Mouse (Mus musculus) embryonic facial prominence, embryonic 11.5 days (tissue): ENCODE data around the gene Sema3b. TPM values are rescaled to one million over a fixed set of nuclear protein-coding genes. Genes with fewer than 3 reads are reported as not detected.

Source experiments
- ATAC-seq: fragments of 200-750 bp; cut with Nextera tagmentation; replicated peaks from 2 replicates; pipeline ENCODE4 v1.8.0; 2017; ENCODE audit warnings: low read depth; ENCODE audit not compliant: insufficient number of reproducible peaks, low FRiP score, low TSS enrichment
- DNase-seq: peaks from one replicate; pipeline ENCODE4 v3.0.0-alpha.2; 2015; ENCODE audit warnings: low spot score
- H3K27ac ChIP-seq: fragments of 300-500 bp; sonication (generic); replicated peaks from 2 replicates; pipeline ENCODE4 v1.5.1; 2014; ENCODE audit warnings: mild to moderate bottlenecking, low read depth, low read length, control low read depth
- H3K27me3 ChIP-seq: fragments of 300-500 bp; sonication (generic); 2 replicates; pipeline ENCODE4 v1.6.1; 2014; ENCODE audit warnings: mild to moderate bottlenecking, low read length, moderate library complexity, mixed read lengths; ENCODE audit not compliant: control insufficient read depth, insufficient read depth
- H3K36me3 ChIP-seq: fragments of 300-500 bp; sonication (generic); replicated peaks from 2 replicates; pipeline ENCODE4 v1.6.1; 2014; ENCODE audit warnings: low read depth, mild to moderate bottlenecking, low read length, moderate library complexity, mixed read lengths; ENCODE audit not compliant: control insufficient read depth, insufficient read depth
- H3K4me1 ChIP-seq: fragments of 300-500 bp; sonication (generic); 2 replicates; pipeline ENCODE4 v1.6.1; 2014; ENCODE audit warnings: low read length, mixed read lengths; ENCODE audit not compliant: control insufficient read depth, insufficient read depth
- H3K4me2 ChIP-seq: fragments of 300-500 bp; sonication (generic); 2 replicates; pipeline ENCODE4 v1.6.1; 2014; ENCODE audit warnings: low read depth, mild to moderate bottlenecking, control low read depth, low read length, moderate library complexity
- H3K4me3 ChIP-seq: fragments of 300-500 bp; sonication (generic); 2 replicates; pipeline ENCODE4 v1.5.1; 2014; ENCODE audit warnings: low read depth, low read length, control low read depth
- H3K9ac ChIP-seq: fragments of 300-500 bp; sonication (generic); replicated peaks from 2 replicates; pipeline ENCODE4 v1.6.1; 2014; ENCODE audit warnings: mild to moderate bottlenecking, control low read depth, low read length
- H3K9me3 ChIP-seq: fragments of 300-500 bp; sonication (generic); replicated peaks from 2 replicates; pipeline ENCODE4 v1.6.1; 2016; ENCODE audit warnings: mild to moderate bottlenecking, low read length, inconsistent platforms, mixed read lengths; ENCODE audit not compliant: control insufficient read depth
- WGBS: fragments of 180-500 bp; shearing (Covaris S2); extraction: QIAGEN DNeasy Blood & Tissue Kit; methylation state at CpG from one replicate; pipeline ENCODE4 v1.1.7; 2014; 5-methylcytosine and 5-hydroxymethylcytosine counted together
- polyA plus RNA-seq: library from polyadenylated mRNA; unstranded; fragments of >200 nt; fragmentation: Nextera tagmentation; extraction: Ambion mirVana; gene quantifications from 2 replicates; pipeline ENCODE4 v1.2.1, GENCODE M21; 2014

Sema3b gene
- polyA plus RNA-seq, 1 experiment from 2014 or later, result 1.3 TPM

GRCm38 (mm10) chr9:107598385-107598784, 10.6 kb downstream of the Sema3b start:
- H3K9ac ChIP-seq, result no peak overlapping the region
- no peaks in the 10 kb centered on the region for H3K27me3 ChIP-seq
- H3K4me2 ChIP-seq, result no peak overlapping the region
- H3K27ac ChIP-seq, result no peak overlapping the region
- H3K36me3 ChIP-seq, result 0 out of 2 replicates have a peak, but pooled peaks cover 3% of the 10 kb centered on the region
- H3K4me3 ChIP-seq, result no peak overlapping the region
- WGBS, result 79% methylated on average over 5 of the region's 5 CpGs
- DNase-seq (no peak), ATAC-seq (no peak)
- H3K4me1 ChIP-seq, result no peaks in the 10 kb centered on the region
- no peaks in the 10 kb centered on the region for H3K9me3 ChIP-seq

- no peaks in the 10 kb centered on the region for H3K27me3 ChIP-seq
- H3K4me2 ChIP-seq, result no peak overlapping the region
- H3K36me3 ChIP-seq, result peaks cover 6% of the 10 kb centered on the region
- DNase-seq, result no peak
- H3K27ac ChIP-seq, result no peak overlapping the region
- no peak overlapping the region for H3K9ac ChIP-seq
- no peaks in the 10 kb centered on the region for H3K9me3 ChIP-seq
- 88% methylated on average over 11 of the region's 11 CpGs for WGBS
- ATAC-seq, result no peak
- no peak overlapping the region for H3K4me3 ChIP-seq
- H3K4me1 ChIP-seq, result no peaks in the 10 kb centered on the region
These were observed 12.1 kb downstream of the Sema3b start for GRCm38 (mm10) chr9:107596619-107597569.

GRCm38 (mm10) chr9:107594281-107595062, 14.6 kb downstream of the Sema3b start:
- no peaks in the 10 kb centered on the region for H3K27me3 ChIP-seq
- H3K9ac ChIP-seq, result no peak overlapping the region
- H3K36me3 ChIP-seq, result peaks cover 11% of the 10 kb centered on the region
- ATAC-seq (no peak), DNase-seq (no peak)
- no peak overlapping the region for H3K27ac ChIP-seq
- H3K4me3 ChIP-seq, result no peak overlapping the region
- 78% methylated on average over 8 of the region's 8 CpGs for WGBS
- H3K9me3 ChIP-seq, result no peaks in the 10 kb centered on the region
- no peak overlapping the region for H3K4me2 ChIP-seq
- no peaks in the 10 kb centered on the region for H3K4me1 ChIP-seq

GRCm38 (mm10) chr9:107593101-107593976, 15.7 kb downstream of the Sema3b start:
- ATAC-seq (no peak), DNase-seq (no peak)
- no peak overlapping the region for H3K4me3 ChIP-seq
- no peaks in the 10 kb centered on the region for H3K27me3 ChIP-seq
- no peak overlapping the region for H3K27ac ChIP-seq
- H3K9ac ChIP-seq, result no peak overlapping the region
- H3K4me1 ChIP-seq, result peaks cover 1% of the 10 kb centered on the region
- peaks cover 11% of the 10 kb centered on the region for H3K36me3 ChIP-seq
- no peak overlapping the region for H3K4me2 ChIP-seq
- H3K9me3 ChIP-seq, result no peaks in the 10 kb centered on the region
- WGBS, result 83% methylated on average over 11 of the region's 11 CpGs

GRCm38 (mm10) chr9:107590773-107591060, 18.3 kb downstream of the Sema3b start:
- Histone ChIP-seq H3K4me2 (no peak overlapping the region), H3K27me3 (no peaks in the 10 kb centered on the region), H3K27ac (no peak overlapping the region), H3K4me3 (no peak overlapping the region), H3K9ac (no peak overlapping the region), H3K36me3 (peaks cover 11% of the 10 kb centered on the region), H3K4me1 (peaks cover 3% of the 10 kb centered on the region), H3K9me3 (no peaks in the 10 kb centered on the region)
- WGBS, result 99% methylated on average over 6 of the region's 6 CpGs
- DNase-seq (no peak), ATAC-seq (no peak)

GRCm38 (mm10) chr9:107590058-107590772, 18.8 kb downstream of the Sema3b start:
- ATAC-seq, result no peak
- Histone ChIP-seq H3K9ac (no peak overlapping the region), H3K27me3 (no peaks in the 10 kb centered on the region), H3K27ac (no peak overlapping the region), H3K4me2 (no peak overlapping the region), H3K36me3 (peaks cover 11% of the 10 kb centered on the region), H3K4me3 (no peak overlapping the region), H3K4me1 (peaks cover 3% of the 10 kb centered on the region), H3K9me3 (no peaks in the 10 kb centered on the region)
- WGBS, result 90% methylated on average over 25 of the region's 25 CpGs
- no peak for DNase-seq

GRCm38 (mm10) chr9:107587833-107588639, 21.0 kb downstream of the Sema3b start:
- H3K27ac ChIP-seq, result no peak overlapping the region
- peak overlapping the region; percentile 45 for H3K4me3 ChIP-seq
- peaks cover 8% of the 10 kb centered on the region for H3K36me3 ChIP-seq
- H3K4me1 ChIP-seq, result peaks cover 3% of the 10 kb centered on the region
- ATAC-seq, result no peak
- no peaks in the 10 kb centered on the region for H3K27me3 ChIP-seq
- H3K9me3 ChIP-seq, result no peaks in the 10 kb centered on the region
- peak; percentile 64 for DNase-seq
- peak overlapping the region; percentile 56 for H3K4me2 ChIP-seq
- peak overlapping the region; percentile 22 for H3K9ac ChIP-seq
- 5% methylated on average over 33 of the region's 33 CpGs for WGBS
